Mouse (Mus musculus) frontal cortex, adult 2 months (tissue): ENCODE measurements around the gene Nop53. TPM values are rescaled to one million over a fixed set of nuclear protein-coding genes. Genes with fewer than 3 reads are reported as not detected.
A peak's percentile ranks its signal among the peaks of the same experiment; 100 is the strongest.

Source experiments
- DNase-seq, 2 experiments: peaks; one replicate each; pipeline ENCODE4 v3.0.0; 2022; ENCODE audit warnings: low spot score in 1 of 2; ENCODE audit errors: extremely low spot score in 1 of 2
- polyA plus RNA-seq: library from polyadenylated mRNA; depleted of rRNA; stranded (reverse); fragments of >200 nt; gene quantifications from 2 replicates; pipeline ENCODE4 v1.2.3, GENCODE M21; 2012

Nop53 gene
- polyA plus RNA-seq, 1 experiment: 109 TPM

GRCm38 (mm10) chr7:15961239-15961638 lies 15.4 kb upstream of the Nop53 start:
- DNase-seq: no peak

DNA sequence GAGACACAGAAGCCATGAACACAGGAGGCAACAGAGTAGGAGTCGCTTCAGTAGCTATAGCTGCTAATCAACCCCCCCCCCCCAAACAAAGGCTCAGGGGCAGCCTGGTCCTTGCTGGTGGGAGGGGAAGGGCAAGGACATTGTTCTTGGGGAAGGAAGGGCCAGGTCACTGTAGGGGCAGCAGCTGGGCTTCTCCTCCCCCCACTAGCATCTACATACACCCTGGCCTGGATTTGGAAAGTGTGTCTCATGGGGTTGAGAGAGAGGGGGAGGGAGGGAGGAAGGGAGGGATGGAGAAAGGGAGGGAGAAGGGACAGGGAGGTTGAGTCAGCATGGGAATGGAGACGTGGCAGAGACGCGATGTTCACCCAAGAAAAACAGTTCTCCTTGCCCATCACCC lies 14.8 kb upstream of the Nop53 start:
- no peak for DNase-seq

GRCm38 (mm10) chr7:15956143-15956542 lies 10.3 kb upstream of the Nop53 start:
- DNase-seq: no peak

DNA sequence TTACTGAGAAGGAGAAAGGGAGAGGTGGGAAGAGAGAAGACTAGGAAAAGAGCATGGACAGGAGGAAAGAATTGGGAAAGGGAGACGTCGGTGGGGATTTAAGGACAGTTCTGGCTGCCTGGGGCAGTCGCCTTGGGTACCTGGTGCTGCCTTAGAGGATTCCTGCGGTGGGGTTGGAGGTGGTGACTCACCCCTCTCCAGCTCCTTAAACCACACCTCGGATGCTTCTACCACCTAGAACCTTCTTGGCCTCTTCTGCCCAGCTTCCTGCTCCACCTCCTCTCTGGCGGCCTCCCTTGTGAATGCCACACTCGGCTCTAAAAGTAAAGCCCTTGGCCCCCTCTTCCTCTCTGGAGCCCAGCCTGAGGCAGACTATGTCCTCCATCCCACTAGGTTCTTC lies 9.6 kb upstream of the Nop53 start:
- DNase-seq: no peak

- no peak for DNase-seq
Observed at GRCm38 (mm10) chr7:15954978-15955443, 9.1 kb upstream of the Nop53 start.

DNA sequence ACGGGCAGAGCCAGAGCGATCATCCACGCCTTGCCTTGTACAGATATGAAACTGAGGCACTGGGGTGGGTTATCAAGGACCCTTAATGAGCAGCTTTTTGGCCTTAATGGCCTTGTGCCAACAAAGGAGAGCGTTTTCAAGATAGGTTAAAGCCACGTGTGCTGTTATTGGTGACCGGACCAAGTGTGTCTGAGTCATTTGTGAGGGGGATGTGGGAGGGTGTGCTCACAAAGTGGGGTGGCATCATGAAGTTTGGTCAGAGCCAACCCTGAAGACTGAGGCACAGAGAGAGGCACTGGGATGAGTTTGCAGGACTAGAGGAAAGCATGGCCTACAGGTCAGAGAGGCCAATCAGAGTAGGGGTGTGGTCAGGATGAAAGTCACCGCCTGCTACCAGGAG lies 8.6 kb upstream of the Nop53 start:
- DNase-seq: no peak

- DNase-seq: no peak
Observed at GRCm38 (mm10) chr7:15953307-15954074, 7.6 kb upstream of the Nop53 start.

- no peak for DNase-seq
Observed at GRCm38 (mm10) chr7:15952416-15952815, 6.5 kb upstream of the Nop53 start.

- DNase-seq: no peak
Observed at GRCm38 (mm10) chr7:15950008-15950407, 4.1 kb upstream of the Nop53 start.

DNA sequence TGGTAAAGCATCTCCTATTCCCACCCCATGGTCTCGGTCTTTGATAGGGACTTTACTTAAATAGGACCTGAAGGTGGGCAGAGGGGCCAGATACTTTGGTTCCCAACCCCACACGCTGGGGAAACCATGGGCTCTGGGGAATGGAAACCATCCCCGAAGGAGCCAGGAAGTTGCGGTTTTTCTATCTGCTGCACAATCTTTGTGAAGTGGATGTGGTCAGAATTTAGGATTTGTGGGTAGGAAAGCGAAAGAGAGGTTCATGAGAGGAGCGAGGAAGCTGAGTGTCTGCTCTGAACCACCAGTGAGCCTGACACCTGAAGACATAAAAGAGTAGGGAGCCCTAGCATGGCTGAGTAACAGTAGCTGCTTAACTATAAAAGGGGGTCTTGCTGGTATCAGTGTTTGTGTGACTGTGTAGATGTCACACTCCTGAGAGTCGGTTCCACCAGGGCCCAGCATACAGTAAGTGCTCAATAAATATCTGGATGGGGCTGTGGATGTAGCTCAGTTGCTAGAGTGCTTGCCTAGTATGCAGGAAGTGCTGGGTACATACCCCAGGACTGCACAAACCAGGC lies 3.4 kb upstream of the Nop53 start:
- no peak for DNase-seq

- DNase-seq: peak in 1 of 2 experiments; percentile 78
Observed at GRCm38 (mm10) chr7:15948381-15948941, 2.6 kb upstream of the Nop53 start.

- DNase-seq: no peak
Observed at GRCm38 (mm10) chr7:15947653-15948260, 1.9 kb upstream of the Nop53 start.

- no peak for DNase-seq
Observed at GRCm38 (mm10) chr7:15945211-15945610, 663 bp downstream of the Nop53 start.

- DNase-seq: no peak
Observed at GRCm38 (mm10) chr7:15944311-15944710, 1.6 kb downstream of the Nop53 start.

DNA sequence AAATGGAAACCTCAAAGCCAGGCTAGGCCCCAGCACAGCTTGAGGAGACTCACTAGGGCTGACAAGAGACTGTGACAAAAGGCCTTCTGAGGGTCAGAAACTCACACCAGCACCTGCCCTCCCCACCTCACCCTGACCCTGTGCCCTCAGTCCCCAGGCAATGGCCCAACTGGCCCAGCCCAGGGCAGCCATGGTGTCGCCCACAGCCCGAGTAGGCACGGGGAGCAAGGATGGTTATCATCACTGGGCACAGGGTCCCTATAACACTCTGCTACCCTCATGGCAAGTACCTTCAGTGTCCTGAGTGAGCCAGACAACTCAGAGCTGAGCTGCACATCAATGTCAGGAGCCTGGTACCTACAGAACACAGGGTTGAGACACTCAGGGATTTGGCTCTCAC lies 7.3 kb downstream of the Nop53 start:
- no peak for DNase-seq

GRCm38 (mm10) chr7:15937491-15937890 lies 8.4 kb downstream of the Nop53 start:
- no peak for DNase-seq

DNA sequence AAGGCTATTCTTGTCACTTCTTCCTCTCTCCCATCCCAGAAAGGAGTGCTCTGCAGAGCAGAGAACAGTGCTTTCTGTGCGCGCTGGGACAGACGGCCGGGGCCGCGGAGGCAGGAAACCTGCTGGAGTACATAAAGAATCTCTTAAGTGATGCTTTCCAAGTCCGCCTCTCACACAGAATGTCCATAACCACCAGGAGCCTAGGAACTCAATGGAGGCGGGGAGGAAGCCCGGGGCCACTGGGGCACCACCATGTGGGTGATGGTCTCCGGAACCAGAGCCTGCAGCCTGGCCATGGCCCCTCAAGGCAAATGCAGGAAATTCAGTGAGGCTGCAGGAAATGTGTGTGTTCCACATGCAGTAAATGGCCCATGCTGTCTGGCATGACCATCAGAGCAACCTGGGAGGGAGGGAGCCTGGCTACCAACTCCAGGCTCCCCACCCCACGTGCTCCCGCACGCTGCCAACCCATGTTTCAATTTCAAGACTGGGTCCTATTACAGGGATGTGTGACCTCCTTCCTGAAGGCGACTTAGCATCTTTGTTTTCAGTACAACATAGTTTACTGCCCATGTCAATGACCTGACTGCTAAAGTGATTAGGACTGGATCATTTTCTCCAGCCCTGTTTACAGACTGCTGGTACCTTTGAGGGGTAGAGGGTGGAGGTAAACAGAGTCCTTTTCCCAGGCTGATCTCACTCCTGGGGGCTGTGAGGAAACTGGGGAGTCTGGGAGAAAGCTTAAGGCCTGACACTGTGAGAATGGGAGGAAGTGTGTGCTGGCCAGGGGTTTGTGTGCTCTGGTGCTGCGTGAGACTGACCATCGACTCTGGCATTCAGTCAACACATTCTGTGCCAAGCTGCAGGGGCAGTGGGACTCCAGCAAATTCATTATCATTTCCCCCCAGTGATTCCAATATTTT lies 12.2 kb downstream of the Nop53 start:
- peak; percentile 31 to 69 for DNase-seq

DNA sequence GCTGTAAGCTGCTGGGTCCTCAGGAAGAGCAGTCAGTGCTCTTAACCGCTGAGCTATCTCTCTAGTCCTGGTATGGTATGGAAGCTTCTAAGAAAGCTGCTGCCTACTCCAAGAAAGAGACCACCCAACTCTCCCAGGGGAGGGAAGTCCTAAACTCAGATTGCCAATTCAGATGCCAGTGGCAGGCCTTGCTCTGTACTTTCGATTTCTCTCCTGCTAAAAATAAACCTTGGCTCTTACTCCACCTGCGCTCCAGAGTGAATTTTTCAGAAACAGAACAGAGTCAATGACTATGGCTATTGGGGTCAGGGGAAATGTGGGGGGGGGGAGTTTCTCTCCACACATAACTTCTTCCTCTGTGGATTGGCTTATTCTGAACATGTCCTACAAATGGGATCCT lies 14.2 kb downstream of the Nop53 start:
- no peak for DNase-seq

- DNase-seq: no peak
Observed at GRCm38 (mm10) chr7:15930543-15930942, 15.3 kb downstream of the Nop53 start.

DNA sequence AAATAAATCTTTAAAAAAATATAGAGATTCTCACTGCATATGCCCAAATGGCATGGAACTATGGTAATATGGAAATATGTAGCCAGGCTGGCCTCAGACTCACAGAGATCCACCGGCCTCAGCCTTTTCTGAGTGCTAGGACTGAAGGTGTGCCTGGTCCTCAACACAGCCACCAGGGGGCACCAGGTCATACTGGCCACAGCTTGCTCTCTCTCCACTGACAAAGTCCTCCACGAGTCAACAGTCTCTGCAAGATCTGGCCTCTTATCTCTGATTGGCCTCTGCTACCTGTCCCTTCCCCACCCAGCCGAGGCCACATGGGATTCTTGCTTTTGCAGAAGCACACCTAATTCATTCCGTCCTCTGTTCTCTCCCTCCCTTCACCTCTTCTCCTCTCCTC lies 16.0 kb downstream of the Nop53 start:
- DNase-seq: no peak
